In genomic region chr9:47530922-47531850, GRCm38 (mm10) we compare ENCODE assay signal across 8 mouse cellular contexts. TPM values are rescaled to one million over a fixed set of nuclear protein-coding genes. Genes with fewer than 3 reads are reported as not detected.
DNase-seq lines count a peak whose midpoint lies in the region; ATAC-seq and TF ChIP-seq lines count a peak whose summit lies in the region.

No protein-coding gene starts in this region.

- peak overlapping the region; percentile 56 for H3K4me2 ChIP-seq in forebrain, postnatal 0 days (ENCODE audit: low read depth)
- H3K4me2 ChIP-seq in lung, embryonic 14.5 days, result peak overlapping the region; percentile 89

- H3K4me3 ChIP-seq in forebrain, postnatal 0 days (ENCODE audit: low read depth, low read length), result peak overlapping the region; percentile 93
- H3K4me3 ChIP-seq in lung, embryonic 14.5 days (ENCODE audit: low read depth, low read length), result peak overlapping the region; percentile 67

- ATAC-seq in forebrain, postnatal 0 days, result peak; percentile 4
- ATAC-seq in lung, embryonic 14.5 days (ENCODE audit: insufficient read depth), result peak; percentile 7; the same call in 1 of the 2 replicates

- H3K9me3 ChIP-seq in forebrain, postnatal 0 days (ENCODE audit: low read length), result no peaks in the 10 kb centered on the region
- H3K9me3 ChIP-seq in lung, embryonic 14.5 days (ENCODE audit: low read depth, low read length), result no peaks in the 10 kb centered on the region

- H3K27me3 ChIP-seq in forebrain, postnatal 0 days (ENCODE audit: insufficient read depth, low read length), result no peaks in the 10 kb centered on the region
- peaks cover 46% of the 10 kb centered on the region for H3K27me3 ChIP-seq in lung, embryonic 14.5 days (ENCODE audit: insufficient read depth, low read length)

- H3K27ac ChIP-seq in forebrain, postnatal 0 days (ENCODE audit: low read depth, low read length), result peak overlapping the region; percentile 92
- H3K27ac ChIP-seq in lung, embryonic 14.5 days (ENCODE audit: low read depth), result peak overlapping the region; percentile 69

- H3K4me1 ChIP-seq in forebrain, postnatal 0 days (ENCODE audit: insufficient read depth), result peaks cover 9% of the 10 kb centered on the region
- H3K4me1 ChIP-seq in lung, embryonic 14.5 days (ENCODE audit: insufficient read depth), result no peaks in the 10 kb centered on the region

- 2% methylated on average over 96 of the region's 110 CpGs for WGBS in forebrain, postnatal 0 days
- WGBS in lung, embryonic 14.5 days, result under 1% methylated on average over 102 of the region's 110 CpGs

- peak; percentile 59 for TF ChIP-seq CTCF in forebrain, postnatal 0 days (IDR thresholded peaks at IDR 0.05; ENCODE audit: low read depth)
- TF ChIP-seq CTCF in lung, embryonic 14.5 days (IDR thresholded peaks at IDR 0.05; ENCODE audit: low read depth), result no peak

- H3K9ac ChIP-seq in forebrain, postnatal 0 days, result peak overlapping the region; percentile 91
- peak overlapping the region; percentile 64 for H3K9ac ChIP-seq in lung, embryonic 14.5 days

- peak; percentile 40 for DNase-seq in ES-CJ7 (ENCODE audit: low read depth, low spot score)
- peak; percentile 79 for DNase-seq in cerebellum, adult 11 months
- DNase-seq in forebrain, postnatal 0 days, result peak; percentile 74
- DNase-seq in heart, postnatal 25 days (ENCODE audit: low spot score), result peak; percentile 13
- peak; percentile 70 for DNase-seq in layer of hippocampus, adult 9-11 months
- DNase-seq in lung, embryonic 14.5 days, result peak; percentile 74
- peak; percentile 54 for DNase-seq in ovary, postnatal 14 days (ENCODE audit: low spot score)
- DNase-seq in urinary bladder, postnatal 25 days (ENCODE audit: low spot score), result peak; percentile 47

- no peaks in the 10 kb centered on the region for H3K36me3 ChIP-seq in forebrain, postnatal 0 days (ENCODE audit: insufficient read depth)
- H3K36me3 ChIP-seq in lung, embryonic 14.5 days (ENCODE audit: insufficient read depth), result no peaks in the 10 kb centered on the region

- intact Hi-C loops in heart, postnatal 25 days (cut with DNase I), result no loop called here

RNA-seq across cellular contexts. Expression of gene Cadm1, which starts 1.2 kb away (rescaled TPM):
- total RNA-seq in forebrain, postnatal 0 days (2014; rRNA removed), result 223 and 289 TPM in 2 replicates
- 272 and 381 TPM in 2 replicates for polyA plus RNA-seq in forebrain, postnatal 0 days (2015; fragmentation: Nextera tagmentation; extraction: Ambion mirVana)
- total RNA-seq in heart, postnatal 25 days (2021), result 1 to 10 TPM; 1.9 to 2.1 TPM
- polyA plus RNA-seq in lung, embryonic 14.5 days (2014; fragmentation: Nextera tagmentation; extraction: Ambion mirVana), result 93.7 and 94.5 TPM in 2 replicates

Comparison
In these comparisons a context has a peak if more than half of its experiments do, and no peak if none do; other contexts are left out.
1. Peak in every context shown above with its lines: DNase-seq, ATAC-seq, H3K4me3 ChIP-seq and H3K27ac ChIP-seq.
2. DNase-seq: peak in every context shown above with its lines; median percentile 79 in cerebellum, adult 11 months; 74 in forebrain, postnatal 0 days; 74 in lung, embryonic 14.5 days; 70 in layer of hippocampus, adult 9-11 months; 54 in ovary, postnatal 14 days; 47 in urinary bladder, postnatal 25 days; 40 in ES-CJ7; 13 in heart, postnatal 25 days.
3. RNA of gene Cadm1, which starts 1.2 kb away (total RNA-seq): 223 to 289 TPM in forebrain, postnatal 0 days; 1.9 to 2.1 TPM in heart, postnatal 25 days; every median in the first group is over 10 times any median in the second.